Mouse (Mus musculus): ENCODE measurements around the gene Arih2.
"Not testable (repeated sequence)": the region's sequence is repeated elsewhere in the genome, so short reads cannot be mapped to it uniquely, and the experiment has no call there.

The Arih2 gene

GRCm38 (mm10) chr9:108648611-108649560 lies at the start of gene Arih2:
TSS of gene Arih2 (minus strand) at chr9:108649386.
- DNase-seq (ENCODE audit: low spot score): peak; percentile 93

DNA sequence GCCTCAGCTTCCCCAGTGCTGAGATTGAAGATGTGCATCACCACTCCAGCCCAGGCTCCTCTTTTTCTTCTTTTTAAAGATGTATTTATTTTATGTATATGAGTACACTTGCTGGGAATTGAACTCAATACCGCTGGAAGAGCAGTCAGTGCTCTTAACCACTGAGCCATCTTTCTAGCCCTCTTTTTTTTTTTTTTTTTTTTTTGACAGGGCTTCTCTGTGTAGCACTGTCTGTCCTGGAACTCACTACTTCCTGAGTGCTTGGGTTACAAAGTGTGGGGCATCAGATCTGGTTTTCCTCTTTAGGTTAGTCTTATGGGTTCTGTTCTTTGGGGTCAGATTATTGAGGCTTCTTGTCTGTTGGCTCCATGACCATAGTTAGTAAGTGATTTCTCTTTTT lies 45.3 kb upstream of the Arih2 start:
- DNase-seq (ENCODE audit: low spot score): no peak

- DNase-seq (ENCODE audit: low spot score): no peak
Measured at GRCm38 (mm10) chr9:108693946-108694345, 44.8 kb upstream of the Arih2 start.

- DNase-seq (ENCODE audit: low spot score): peak; percentile 67
Measured at GRCm38 (mm10) chr9:108692226-108693041, 43.2 kb upstream of the Arih2 start.

DNA sequence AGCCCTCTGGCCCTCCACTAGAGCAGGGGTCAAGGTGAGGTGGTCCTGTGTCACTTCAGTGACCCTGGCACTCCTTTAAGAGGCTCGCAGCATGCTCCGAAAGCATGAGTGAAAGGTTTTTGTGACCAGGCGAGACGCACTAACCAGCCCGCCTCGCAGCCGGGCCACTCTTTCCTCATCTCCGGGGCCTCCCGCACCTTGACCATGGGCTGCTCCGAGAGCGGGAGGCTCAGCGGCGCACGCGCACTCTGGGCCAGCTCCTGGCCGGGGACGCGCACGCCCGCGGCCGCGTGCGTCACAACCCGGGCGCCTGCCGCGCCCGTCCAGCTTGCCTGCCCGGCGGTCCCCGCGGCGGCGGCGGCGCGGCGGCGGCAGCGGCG lies 42.6 kb upstream of the Arih2 start:
- peak; percentile 91 for DNase-seq (ENCODE audit: low spot score)

- DNase-seq (ENCODE audit: low spot score): no peak
Measured at GRCm38 (mm10) chr9:108691371-108691770, 42.2 kb upstream of the Arih2 start.

DNA sequence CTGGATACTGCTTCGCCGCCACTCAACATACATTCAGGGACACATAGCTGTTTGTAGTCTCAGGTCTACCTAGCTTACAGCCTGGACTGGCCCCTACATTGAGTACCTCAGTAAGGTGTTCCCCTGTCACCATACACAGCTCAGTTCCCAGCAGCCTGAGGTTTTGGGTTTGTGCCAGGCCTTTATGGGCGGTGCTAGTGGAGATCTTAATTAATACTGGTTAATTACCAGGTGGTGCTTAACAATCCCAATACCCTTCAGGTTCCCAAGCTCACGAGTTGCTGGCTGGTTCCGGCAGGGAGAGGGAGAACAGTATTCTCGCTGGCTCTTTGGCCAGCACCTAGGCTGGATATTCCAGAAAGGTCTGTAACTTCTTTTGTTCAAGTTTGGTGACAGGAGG lies 41.7 kb upstream of the Arih2 start:
- no peak for DNase-seq (ENCODE audit: low spot score)

- DNase-seq (ENCODE audit: low spot score): no peak
Measured at GRCm38 (mm10) chr9:108689993-108690392, 40.8 kb upstream of the Arih2 start.

DNA sequence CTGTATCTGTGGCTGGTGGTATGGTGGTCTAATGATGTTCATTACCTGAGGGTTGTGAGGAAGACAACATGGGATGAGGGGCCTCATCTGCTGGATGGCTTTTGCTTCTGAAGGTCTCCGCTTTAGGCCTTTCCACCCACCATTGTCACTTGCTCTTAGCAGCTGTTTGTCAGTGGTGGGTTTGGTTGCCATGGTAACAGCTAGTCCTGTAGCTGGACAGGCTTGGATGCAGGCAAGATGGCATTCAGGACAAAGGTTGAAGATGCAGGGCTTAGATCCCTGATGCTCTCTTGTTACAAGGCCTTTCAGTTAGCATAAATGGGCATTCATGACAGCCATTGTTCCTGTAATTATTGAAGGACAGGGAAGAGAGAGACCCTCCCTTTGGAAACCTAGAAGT lies 39.9 kb upstream of the Arih2 start, which contains the start of gene Prkar2a:
Gene Prkar2a (plus strand): TSS at position 209 of the 400 bp plus-strand sequence.
- DNase-seq (ENCODE audit: low spot score): peak; percentile 79

GRCm38 (mm10) chr9:108688451-108688850 lies 39.3 kb upstream of the Arih2 start:
- DNase-seq (ENCODE audit: low spot score): no peak

- DNase-seq (ENCODE audit: low spot score): no peak
Measured at GRCm38 (mm10) chr9:108687686-108688085, 38.5 kb upstream of the Arih2 start.

DNA sequence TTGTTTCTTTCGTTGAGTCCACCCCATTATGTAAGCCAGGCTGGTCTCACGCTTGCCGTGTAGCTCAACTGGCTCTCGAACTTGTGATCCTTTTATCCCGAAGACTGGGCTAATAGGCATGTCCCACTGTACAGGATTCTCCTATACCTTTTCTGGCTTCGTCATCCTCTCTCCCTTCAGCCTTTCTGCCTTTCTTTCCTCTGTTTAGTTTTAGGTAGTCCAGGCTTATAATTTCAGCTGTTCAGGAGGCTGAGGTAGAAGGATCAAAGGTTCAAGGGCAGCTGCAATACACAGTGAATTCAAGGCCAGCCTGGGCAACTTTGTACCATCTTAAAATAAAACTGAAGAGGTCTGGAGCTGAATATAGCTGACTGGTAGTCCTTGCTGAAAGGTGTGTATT lies 38.0 kb upstream of the Arih2 start:
- no peak for DNase-seq (ENCODE audit: low spot score)

- peak; percentile 35 for DNase-seq (ENCODE audit: low spot score)
Measured at GRCm38 (mm10) chr9:108686475-108686887, 37.3 kb upstream of the Arih2 start.

- no peak for DNase-seq (ENCODE audit: low spot score)
Measured at GRCm38 (mm10) chr9:108680026-108680425, 30.8 kb upstream of the Arih2 start.

DNA sequence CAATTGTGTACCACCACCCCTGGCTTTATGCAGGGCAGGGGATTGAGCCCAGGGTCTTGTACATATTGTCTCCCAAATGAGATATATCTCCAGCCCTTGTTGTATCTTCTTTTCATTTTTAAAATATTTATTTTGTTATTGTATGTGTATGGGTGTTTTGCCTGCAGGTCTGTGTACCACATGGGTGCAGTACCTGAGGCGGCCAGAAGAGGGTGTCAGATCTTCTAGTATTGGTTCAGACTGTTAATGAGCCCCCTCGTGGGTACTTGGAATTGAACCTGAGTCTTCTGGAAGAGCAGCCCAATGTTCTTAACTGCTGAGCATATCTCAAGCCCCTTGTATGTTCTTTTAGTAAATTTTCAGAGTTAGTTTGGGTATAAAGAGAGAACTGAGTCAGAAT lies 24.0 kb upstream of the Arih2 start:
- DNase-seq (ENCODE audit: low spot score): peak; percentile 30

DNA sequence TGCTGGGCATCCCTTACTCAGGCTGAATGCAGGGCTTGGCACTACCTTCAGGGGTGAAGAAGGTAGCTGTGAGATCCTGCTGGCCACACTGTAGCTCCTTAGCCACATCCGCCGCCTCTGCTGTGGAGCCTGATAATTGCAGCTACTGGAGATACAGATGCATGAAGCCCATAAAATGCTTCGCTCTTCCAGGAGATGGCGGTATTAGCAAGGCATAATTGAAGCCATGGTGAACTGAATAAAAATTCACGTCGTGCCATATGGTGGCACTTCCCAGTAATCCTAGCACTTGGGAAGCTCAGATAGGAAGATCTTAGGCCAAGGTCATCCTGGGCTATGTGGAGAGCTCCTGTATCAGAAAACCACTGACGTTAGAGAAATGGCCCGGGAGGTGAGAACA lies 20.7 kb upstream of the Arih2 start:
- DNase-seq (ENCODE audit: low spot score): no peak

GRCm38 (mm10) chr9:108662660-108663059 lies 13.5 kb upstream of the Arih2 start:
- no peak for DNase-seq (ENCODE audit: low spot score)

DNA sequence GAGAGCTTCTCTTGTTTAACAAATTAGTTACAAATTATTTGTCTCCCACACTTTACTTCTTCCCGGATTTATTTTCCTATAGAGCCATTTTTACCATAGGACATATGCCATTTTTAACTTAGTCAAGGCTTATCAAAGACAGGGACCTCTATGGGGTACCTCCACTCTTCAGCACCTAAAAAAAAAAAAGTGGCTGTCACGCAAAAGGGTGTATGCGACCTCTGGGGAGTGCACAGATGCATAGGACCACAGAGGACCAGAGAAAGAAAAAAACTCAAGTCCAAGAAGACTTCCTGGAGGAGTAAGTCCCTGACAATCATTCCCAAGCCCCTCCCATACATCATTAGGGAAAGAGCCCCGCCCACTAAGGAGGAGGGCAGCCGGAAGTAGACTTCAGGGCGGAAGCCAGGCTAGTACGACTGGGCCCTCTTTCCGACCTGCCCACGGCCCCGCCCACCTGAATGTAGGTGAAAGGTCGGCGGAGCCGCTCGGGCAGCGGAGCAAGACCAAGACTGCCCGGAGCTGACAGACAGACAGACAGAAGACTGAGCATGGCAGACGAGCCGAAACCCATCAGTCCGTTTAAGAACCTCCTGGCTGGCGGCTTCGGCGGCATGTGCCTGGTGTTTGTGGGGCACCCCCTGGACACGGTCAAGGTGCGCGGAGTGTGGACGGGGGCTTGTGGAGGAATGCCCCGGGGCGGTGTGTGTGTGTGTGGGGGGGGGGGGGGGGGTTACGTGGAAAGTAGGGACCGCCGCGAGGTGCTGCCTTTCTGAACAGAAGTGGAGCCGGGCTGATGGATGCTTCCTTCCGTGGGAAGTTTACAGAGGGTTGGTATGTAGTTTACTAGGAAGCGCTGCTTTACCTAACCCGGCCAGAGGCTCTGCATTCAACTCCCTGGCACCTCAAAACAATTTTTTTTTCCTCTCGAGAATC lies 12.8 kb upstream of the Arih2 start, which contains the start of gene Slc25a20:
Gene Slc25a20 (plus strand): TSS at position 412 of the 936 bp plus-strand sequence.
- DNase-seq (ENCODE audit: low spot score): peak; percentile 85

- not testable (repeated sequence) for DNase-seq (ENCODE audit: low spot score)
Measured at GRCm38 (mm10) chr9:108655865-108656264, 6.7 kb upstream of the Arih2 start.

DNA sequence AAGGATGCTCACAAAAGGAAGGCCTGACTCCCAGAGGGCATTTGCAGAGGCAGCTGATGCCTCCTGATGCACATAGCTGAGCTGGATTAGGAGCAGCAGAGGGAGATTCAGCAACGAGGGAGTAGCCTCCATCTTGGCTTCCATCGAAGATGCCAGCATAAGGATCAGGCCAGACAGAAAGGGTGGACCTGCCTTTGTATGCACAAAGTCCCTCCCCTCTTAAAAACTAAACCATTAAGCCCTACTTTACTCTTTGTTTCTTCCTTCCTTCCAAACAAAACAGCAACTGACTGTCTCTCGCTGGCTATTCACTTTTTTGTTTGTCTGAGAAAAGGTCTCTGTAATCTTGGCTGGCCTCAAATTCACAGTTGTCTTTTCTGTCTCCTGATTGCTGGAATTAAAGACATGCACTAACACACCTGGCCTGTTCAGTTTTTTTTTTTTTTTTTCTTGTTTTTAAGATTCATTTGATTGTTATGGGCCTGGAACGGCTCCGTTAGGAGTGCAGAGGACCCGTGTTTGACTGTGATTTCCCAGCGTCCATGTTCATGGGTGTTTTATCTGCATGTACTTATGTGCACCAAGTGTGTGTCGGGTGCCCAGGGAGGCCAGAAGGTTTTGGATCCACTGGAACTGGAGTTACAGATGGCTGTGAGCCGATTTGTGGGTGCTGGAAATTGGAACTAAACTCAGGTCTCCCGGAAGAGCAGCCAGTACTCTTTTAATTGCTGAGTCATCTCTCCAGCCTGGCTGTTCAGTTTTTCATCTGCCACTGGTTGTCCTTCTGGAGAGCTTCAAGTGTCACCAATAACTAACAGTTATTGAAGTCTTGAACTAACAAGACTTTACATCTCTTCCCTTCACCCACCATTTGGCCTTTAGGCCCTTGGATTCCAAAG lies 5.6 kb upstream of the Arih2 start:
- no peak for DNase-seq (ENCODE audit: low spot score)

All from retina, embryonic 14.5 days (tissue).